Comparison of ENCODE assay signal across 12 mouse cellular contexts in genomic region chr13:92592268-92592785, GRCm38 (mm10). TPM values are rescaled to one million over a fixed set of nuclear protein-coding genes. Genes with fewer than 3 reads are reported as not detected.
A peak's percentile ranks its signal among the peaks of the same experiment; 100 is the strongest.
DNase-seq lines count a peak whose midpoint lies in the region; ATAC-seq lines count a peak whose summit lies in the region.
"Had no signal": no experiment of that assay in that cellular context is flagged by ENCODE, and none has a peak within 500 bp of the region (broad histone marks: within the 10 kb centered on the region; RNA-seq: fewer than 3 reads in every experiment).

No protein-coding gene starts in this region.

- peaks cover 3% of the 10 kb centered on the region for H3K4me1 ChIP-seq in hindbrain, embryonic 11.5 days (replicated peaks; ENCODE audit: control insufficient read depth, insufficient read depth, low read length)
- peaks cover 19% of the 10 kb centered on the region for H3K4me1 ChIP-seq in hindbrain, embryonic 14.5 days (replicated peaks; ENCODE audit: control insufficient read depth, insufficient read depth, low read length)

- ATAC-seq in hindbrain, embryonic 11.5 days (ENCODE audit: low FRiP score) = no peak
- no peak for ATAC-seq in hindbrain, embryonic 14.5 days (ENCODE audit: low FRiP score)

- no peaks in the 10 kb centered on the region for H3K36me3 ChIP-seq in hindbrain, embryonic 11.5 days (ENCODE audit: control insufficient read depth, insufficient read depth, low read length)
- H3K36me3 ChIP-seq in hindbrain, embryonic 14.5 days (replicated peaks; ENCODE audit: control insufficient read depth, insufficient read depth) = no peaks in the 10 kb centered on the region
- H3K36me3 ChIP-seq: limb, embryonic 12.5 days had no signal

- H3K27ac ChIP-seq in hindbrain, embryonic 11.5 days (ENCODE audit: low read depth, low read length) = 0 out of 2 replicates have a peak overlapping the region, but pooled peaks have one; percentile 25
- H3K27ac ChIP-seq in hindbrain, embryonic 14.5 days = no peak overlapping the region
- H3K27ac ChIP-seq: limb, embryonic 12.5 days had no signal

- H3K9ac ChIP-seq in hindbrain, embryonic 11.5 days (ENCODE audit: low read depth, low read length) = no peak overlapping the region
- H3K9ac ChIP-seq in hindbrain, embryonic 14.5 days = no peak overlapping the region
- H3K9ac ChIP-seq: forebrain, postnatal 0 days; limb, embryonic 12.5 days had no signal

- H3K4me2 ChIP-seq in hindbrain, embryonic 11.5 days (replicated peaks; ENCODE audit: low read depth, low read length) = no peak overlapping the region
- no peak overlapping the region for H3K4me2 ChIP-seq in hindbrain, embryonic 14.5 days (replicated peaks)
- H3K4me2 ChIP-seq: limb, embryonic 12.5 days had no signal

- peak; percentile 62 for DNase-seq in embryo, embryonic 10.5 days (ENCODE audit: low spot score)
- no peak for DNase-seq in embryo, embryonic 9.5 days (ENCODE audit: extremely low spot score)
- DNase-seq in hindbrain, embryonic 11.5 days (ENCODE audit: low spot score) = no peak
- DNase-seq in hindbrain, embryonic 14.5 days (ENCODE audit: low spot score) = no peak
- DNase-seq in testis, postnatal 10 days (ENCODE audit: low spot score) = peak; percentile 23
- DNase-seq in testis, postnatal 14 days (ENCODE audit: low spot score) = no peak
- no peak for DNase-seq in left cerebral cortex, adult 11 months (ENCODE audit: low spot score)
- DNase-seq in cerebellum, postnatal 36 days = no peak
- DNase-seq: forebrain, postnatal 0 days had no signal

- no peak overlapping the region for H3K4me3 ChIP-seq in hindbrain, embryonic 11.5 days (ENCODE audit: low read depth, low read length)
- H3K4me3 ChIP-seq in hindbrain, embryonic 14.5 days (replicated peaks; ENCODE audit: low read length) = no peak overlapping the region
- H3K4me3 ChIP-seq: limb, embryonic 12.5 days had no signal

- 40% methylated on average over 5 of the region's 5 CpGs for WGBS in hindbrain, embryonic 11.5 days
- WGBS in hindbrain, embryonic 14.5 days = 26% methylated on average over 5 of the region's 5 CpGs

- H3K9me3 ChIP-seq in hindbrain, embryonic 11.5 days (ENCODE audit: control insufficient read depth, low read length) = no peaks in the 10 kb centered on the region
- no peaks in the 10 kb centered on the region for H3K9me3 ChIP-seq in hindbrain, embryonic 14.5 days (ENCODE audit: control insufficient read depth, low read length)
- H3K9me3 ChIP-seq: limb, embryonic 12.5 days; megakaryocyte, embryonic 14.5 days had no signal

- no peaks in the 10 kb centered on the region for H3K27me3 ChIP-seq in hindbrain, embryonic 11.5 days (ENCODE audit: control insufficient read depth, insufficient read depth, low read length)
- H3K27me3 ChIP-seq in hindbrain, embryonic 14.5 days (ENCODE audit: control insufficient read depth, insufficient read depth, low read length) = no peaks in the 10 kb centered on the region
- H3K27me3 ChIP-seq: limb, embryonic 12.5 days; megakaryocyte, embryonic 14.5 days had no signal

RNA-seq across cellular contexts. Expression of gene Spz1, which starts 16.4 kb away (rescaled TPM):
- not detected in 2 replicates for polyA plus RNA-seq in hindbrain, embryonic 11.5 days (2014; fragmentation: Nextera tagmentation; extraction: Ambion mirVana)
- not detected in 2 replicates for polyA plus RNA-seq in hindbrain, embryonic 14.5 days (2014; fragmentation: Nextera tagmentation; extraction: Ambion mirVana)
- polyA plus RNA-seq: forebrain, postnatal 0 days; limb, embryonic 12.5 days; neural tube, embryonic 14.5 days had no signal

RNA-seq across cellular contexts. Expression of gene Serinc5, which starts 18.6 kb away (rescaled TPM):
- 10.4 and 13.8 TPM in 2 replicates for polyA plus RNA-seq in hindbrain, embryonic 11.5 days (2014; fragmentation: Nextera tagmentation; extraction: Ambion mirVana)
- polyA plus RNA-seq in hindbrain, embryonic 14.5 days (2014; fragmentation: Nextera tagmentation; extraction: Ambion mirVana) = 18.4 and 19.2 TPM in 2 replicates

Comparison
In these comparisons a context has a peak if more than half of its experiments do, and no peak if none do; other contexts are left out.
1. DNase-seq: peak in embryo, embryonic 10.5 days (single experiment) and testis, postnatal 10 days (single experiment); none in embryo, embryonic 9.5 days (single experiment), hindbrain, embryonic 11.5 days (single experiment), hindbrain, embryonic 14.5 days (single experiment), testis, postnatal 14 days (single experiment), left cerebral cortex, adult 11 months (single experiment) and cerebellum, postnatal 36 days (0 of 2).